Mouse (Mus musculus) neutrophil, adult 59 days (primary cell): Measurements from ENCODE around the gene Ptpn22. TPM values are rescaled to one million over a fixed set of nuclear protein-coding genes. Genes with fewer than 3 reads are reported as not detected.

Experiments
- total RNA-seq, 2 experiments: library from RNA; stranded (reverse); gene quantifications; 1 replicate in 1 of 2; 2 replicates in 1 of 2; pipeline ENCODE4 v1.2.4; 2023

The Ptpn22 gene
- total RNA-seq, result 10 to 100 TPM; 58.0 to 66.1 TPM

DNA sequence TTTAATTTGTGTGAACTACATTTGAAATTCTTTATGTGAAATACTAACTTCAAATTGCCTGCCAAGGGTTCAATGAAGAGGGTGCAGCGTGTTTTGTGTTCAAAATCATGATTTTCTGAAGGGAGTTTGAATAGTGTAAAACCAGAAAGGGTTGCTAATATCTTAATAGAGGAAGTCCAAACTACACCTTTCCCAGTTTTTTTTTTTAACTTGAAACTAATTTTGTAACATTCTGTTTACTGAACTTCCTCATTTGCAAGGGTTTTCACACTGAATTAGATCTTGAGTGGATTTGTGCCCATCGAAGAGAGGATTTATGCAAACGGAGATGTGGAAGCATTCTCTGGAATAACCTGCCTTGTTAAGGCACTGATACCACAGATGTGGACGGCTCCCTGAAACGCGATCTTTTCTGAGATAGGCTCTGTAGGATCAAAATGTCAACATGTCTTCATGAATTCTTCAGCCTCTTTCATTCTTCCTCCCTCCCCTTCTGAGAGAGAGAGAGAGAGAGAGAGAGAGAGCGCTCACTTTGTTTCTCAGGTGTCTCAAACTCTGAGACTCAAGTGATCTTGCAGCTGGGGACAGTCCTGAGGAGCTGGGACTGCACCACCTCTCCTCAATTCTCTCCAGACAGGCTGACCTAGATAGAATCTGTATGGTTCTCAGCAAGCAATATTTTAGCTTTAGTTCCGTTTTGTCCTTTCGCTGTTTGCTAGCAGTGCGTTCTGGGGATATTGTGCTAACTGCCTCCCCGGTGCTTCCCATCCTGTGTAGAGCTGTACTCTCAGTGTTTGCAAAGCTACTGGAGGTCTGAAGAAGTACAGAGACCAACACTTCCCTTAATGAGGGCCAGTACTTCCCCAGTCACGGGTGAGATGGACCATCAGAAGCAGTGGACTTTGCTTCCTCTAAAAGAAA, at the start of gene Ptpn22:
Gene Ptpn22 (plus strand): TSS at position 915 of the 921 bp plus-strand sequence.

DNA sequence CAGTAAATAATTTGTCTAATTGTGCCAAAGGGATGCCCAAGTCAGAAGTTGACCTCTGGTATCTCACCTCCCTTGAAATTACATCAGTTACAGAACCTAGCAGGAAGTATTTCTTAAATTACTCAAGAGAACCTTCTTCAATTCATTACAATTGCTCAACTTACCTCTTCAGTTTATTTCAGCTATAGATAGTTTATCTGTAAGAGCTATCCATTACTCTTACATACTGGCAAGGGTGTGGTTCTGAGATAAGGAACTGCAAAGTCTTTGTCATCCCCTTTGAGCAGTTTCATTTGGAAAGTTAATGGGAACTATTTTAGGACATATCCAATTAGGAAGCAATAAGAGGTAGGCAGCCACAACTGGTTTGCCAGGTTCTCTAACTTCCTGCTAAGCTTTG, 27.2 kb upstream of the Ptpn22 start, which contains the start of gene Bcl2l15:
Gene Bcl2l15 (plus strand): TSS at position 176 of the 400 bp plus-strand sequence.

DNA sequence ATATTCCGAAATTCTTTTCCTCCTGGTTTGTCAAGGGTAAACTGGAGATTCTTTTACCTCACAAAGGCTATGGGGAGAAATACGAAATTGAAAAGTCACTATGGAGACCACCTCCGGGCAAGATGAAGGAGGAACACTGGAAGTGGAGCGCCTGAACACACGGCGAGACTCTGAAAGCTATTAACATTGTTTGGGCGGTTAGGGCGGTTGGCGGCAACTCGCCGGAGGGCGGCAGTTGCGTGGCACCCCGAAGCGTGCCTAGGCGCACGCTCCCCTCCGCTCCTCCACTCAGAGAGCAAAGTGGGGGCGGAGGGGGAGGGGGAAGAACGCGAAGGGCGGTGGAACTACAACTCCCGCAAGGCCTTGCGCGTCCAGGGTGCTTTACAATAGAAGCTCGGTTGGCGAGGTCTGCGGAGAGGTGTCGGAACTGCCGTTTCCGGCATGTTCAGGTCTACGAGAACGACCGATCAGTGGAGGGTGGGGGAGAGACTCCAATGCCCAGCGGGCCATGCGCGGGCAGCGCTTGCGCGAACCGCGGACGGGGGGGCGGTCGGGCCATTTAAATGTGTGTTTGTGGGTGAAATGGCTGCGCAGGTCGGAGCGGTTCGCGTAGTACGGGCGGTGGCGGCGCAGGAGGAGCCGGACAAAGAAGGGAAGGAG, 54.5 kb downstream of the Ptpn22 start, which contains the start of gene Rsbn1:
Gene Rsbn1 (plus strand): TSS at position 111 of the 660 bp plus-strand sequence.

Other genes starting within 250 kb of the Ptpn22 start
- gene Atg4a-ps, start 213.7 kb upstream of the Ptpn22 start, total RNA-seq, result 1 to 10 TPM in 1 of 2 experiments, under 1 TPM in 1; 0.33 to 1.2 TPM
- 1 to 10 TPM; 1.3 to 3.6 TPM for gene Olfml3, start 121.8 kb upstream of the Ptpn22 start, total RNA-seq
- gene Gm10964, start 120.4 kb upstream of the Ptpn22 start, total RNA-seq, result not detected
- gene Hipk1, start 68.2 kb upstream of the Ptpn22 start, total RNA-seq, result 100 to 1,000 TPM; 392 to 424 TPM
- 10 to 100 TPM; 59.3 to 61.6 TPM for gene Dclre1b, start 50.4 kb upstream of the Ptpn22 start, total RNA-seq
- 10 to 100 TPM; 18.4 to 19.4 TPM for gene Ap4b1, start 50.3 kb upstream of the Ptpn22 start, total RNA-seq
- gene Gm43064, start 50.2 kb upstream of the Ptpn22 start, total RNA-seq, result under 1 TPM in 1 of 2 experiments, not detected in 1; 0.24 TPM
- gene Bcl2l15, start 27.2 kb upstream of the Ptpn22 start, total RNA-seq, result 1 to 10 TPM in 1 of 2 experiments, under 1 TPM in 1; 0.79 to 2.1 TPM
- gene Rsbn1, start 54.3 kb downstream of the Ptpn22 start, total RNA-seq, result 10 to 100 TPM; 18.2 to 18.5 TPM
- 1 to 10 TPM; 7.8 to 8.7 TPM for gene Phtf1, start 108.3 kb downstream of the Ptpn22 start, total RNA-seq